ENCODE assay signal across 9 mouse cellular contexts in genomic region chr9:54917010-54917677, GRCm38 (mm10). TPM values are rescaled to one million over a fixed set of nuclear protein-coding genes. Genes with fewer than 3 reads are reported as not detected.
DNase-seq lines count a peak whose midpoint lies in the region; ATAC-seq and TF ChIP-seq lines count a peak whose summit lies in the region.
"Had no signal": no experiment of that assay in that cellular context is flagged by ENCODE, and none has a peak within 500 bp of the region (broad histone marks: within the 10 kb centered on the region; RNA-seq: fewer than 3 reads in every experiment).

Gene Hykk (plus strand): TSS chr9:54917283.

- H3K4me1 ChIP-seq in heart, embryonic 13.5 days: peaks cover 13% of the 10 kb centered on the region
- H3K4me1 ChIP-seq in kidney, postnatal 0 days (replicated peaks; ENCODE audit: insufficient read depth, low read length): 0 out of 2 replicates have a peak, but pooled peaks cover 7% of the 10 kb centered on the region
- peaks cover 9% of the 10 kb centered on the region for H3K4me1 ChIP-seq in liver, adult 2 months (ENCODE audit: control insufficient read depth, insufficient read depth, low read length)

- peak within 1 kb of the TSS; percentile 63 for H3K27ac ChIP-seq in heart, embryonic 13.5 days (replicated peaks)
- H3K27ac ChIP-seq in kidney, postnatal 0 days: peak within 1 kb of the TSS; percentile 28; the same call in 1 of the 2 replicates
- H3K27ac ChIP-seq in liver, adult 2 months (replicated peaks; ENCODE audit: insufficient read depth, low read depth, low read length): peak within 1 kb of the TSS; percentile 92

- H3K27me3 ChIP-seq in heart, embryonic 13.5 days (replicated peaks): no peaks in the 10 kb centered on the region
- no peaks in the 10 kb centered on the region for H3K27me3 ChIP-seq in kidney, postnatal 0 days (ENCODE audit: insufficient read depth, low read length)
- H3K27me3 ChIP-seq in liver, adult 2 months (ENCODE audit: control insufficient read depth, insufficient read depth, low read length): no peaks in the 10 kb centered on the region

- TF ChIP-seq CTCF in kidney, postnatal 0 days (IDR thresholded peaks at IDR 0.05; ENCODE audit: low read depth): no peak
- no peak for TF ChIP-seq CTCF in liver, adult 2 months (IDR thresholded peaks at IDR 0.05; ENCODE audit: low read depth, low read length)

- H3K36me3 ChIP-seq in heart, embryonic 13.5 days: peaks cover 5% of the 10 kb centered on the region
- H3K36me3 ChIP-seq in kidney, postnatal 0 days (ENCODE audit: insufficient read depth, low read length): no peaks in the 10 kb centered on the region
- peaks cover 7% of the 10 kb centered on the region for H3K36me3 ChIP-seq in liver, adult 2 months (ENCODE audit: control insufficient read depth, insufficient read depth, low read length)

- peak within 1 kb of the TSS; percentile 81 for H3K4me2 ChIP-seq in heart, embryonic 13.5 days
- H3K4me2 ChIP-seq in kidney, postnatal 0 days (ENCODE audit: low read length): peak within 1 kb of the TSS; percentile 95

- no peaks in the 10 kb centered on the region for H3K9me3 ChIP-seq in heart, embryonic 13.5 days
- no peaks in the 10 kb centered on the region for H3K9me3 ChIP-seq in kidney, postnatal 0 days (replicated peaks; ENCODE audit: low read length)

- H3K79me2 ChIP-seq in liver, adult 2 months (ENCODE audit: control insufficient read depth, insufficient read depth, low read length): no peaks in the 10 kb centered on the region; the same call in 1 of the 2 replicates

- TF ChIP-seq POLR2A in liver, adult 2 months (IDR thresholded peaks at IDR 0.05; ENCODE audit: extremely low read depth, insufficient read depth, low read length): peak; percentile 99

- H3K4me3 ChIP-seq in heart, embryonic 13.5 days: peak within 1 kb of the TSS; percentile 82
- H3K4me3 ChIP-seq in kidney, postnatal 0 days (replicated peaks; ENCODE audit: low read depth, low read length): peak within 1 kb of the TSS; percentile 64
- peak within 1 kb of the TSS; percentile 82 for H3K4me3 ChIP-seq in liver, adult 2 months (ENCODE audit: insufficient read depth, low read depth, low read length)

- under 1% methylated on average over 34 of the region's 34 CpGs for WGBS in heart, embryonic 13.5 days
- WGBS in kidney, postnatal 0 days: under 1% methylated on average over 34 of the region's 34 CpGs
- under 1% methylated on average over 34 of the region's 34 CpGs for WGBS in liver, adult 2 months

- peak; percentile 94 for ATAC-seq in heart, embryonic 13.5 days (ENCODE audit: extremely low read depth, insufficient number of reproducible peaks, low FRiP score, low TSS enrichment)
- peak; percentile 99 for ATAC-seq in kidney, postnatal 0 days (replicated peaks; ENCODE audit: low FRiP score, low read depth)
- ATAC-seq in monocyte, adult 5-6 weeks (replicated peaks; ENCODE audit: insufficient number of reproducible peaks, low FRiP score, low TSS enrichment, poor library complexity, severe bottlenecking): peak; percentile 87

- peak; percentile 88 for DNase-seq in CD4-positive helper T cell, adult 2 months (ENCODE audit: low read depth, low spot score)
- peak; percentile 58 for DNase-seq in c-Kit-positive CD71-negative TER-119-negative erythroid progenitor cells, embryonic 14.5 days (ENCODE audit: low read depth)
- DNase-seq in fibroblast of lung, adult 2 months (ENCODE audit: low read depth): peak; percentile 92
- DNase-seq in kidney, postnatal 0 days (ENCODE audit: low spot score): peak; percentile 98
- peak; percentile 99 for DNase-seq in liver, adult 2 months (ENCODE audit: extremely low read depth, low read depth, low spot score)
- peak; percentile 84 to 85 for DNase-seq in spleen, postnatal 36 days (ENCODE audit: low spot score in 2 of 2)

- peak within 1 kb of the TSS; percentile 86 for H3K9ac ChIP-seq in heart, embryonic 13.5 days
- H3K9ac ChIP-seq in kidney, postnatal 0 days (ENCODE audit: low read depth, low read length): peak within 1 kb of the TSS; percentile 79
- peak within 1 kb of the TSS; percentile 93 for H3K9ac ChIP-seq in liver, adult 2 months (ENCODE audit: low read depth, low read length)

RNA-seq across cellular contexts. Expression of gene Hykk, which starts in this region (rescaled TPM):
- 2.1 and 2.5 TPM in 2 replicates for polyA plus RNA-seq in heart, embryonic 13.5 days (2015; fragmentation: Nextera tagmentation; extraction: Ambion mirVana)
- polyA plus RNA-seq in kidney, postnatal 0 days (2015; fragmentation: Nextera tagmentation; extraction: Ambion mirVana): 15.5 and 16.3 TPM in 2 replicates
- 67.9 and 68.5 TPM in 2 replicates for total RNA-seq in liver, adult 2 months (2014; rRNA removed)
- polyA plus RNA-seq in liver, adult 2 months (2012; rRNA removed): 8.7 and 12.1 TPM in 2 replicates
- total RNA-seq in monocyte, adult 5-6 weeks (2017): 0.68 TPM in 1 of 3 replicates, not detected in the others
- total RNA-seq: MEL had no signal

Comparison
In these comparisons a context has a peak if more than half of its experiments do, and no peak if none do; other contexts are left out.
1. Peak in every context shown above with its lines: DNase-seq, ATAC-seq, H3K4me3 ChIP-seq and H3K27ac ChIP-seq.
2. RNA of gene Hykk (total RNA-seq): 67.9 to 68.5 TPM in liver, adult 2 months; 0.68 TPM in monocyte, adult 5-6 weeks; every median in the first group is over 10 times any median in the second.
3. Peak in ATAC-seq in monocyte, adult 5-6 weeks; RNA of the gene not detected or under 1 TPM.
4. H3K27ac ChIP-seq: peak in every context shown above with its lines; median percentile 92 in liver, adult 2 months; 63 in heart, embryonic 13.5 days; 28 in kidney, postnatal 0 days.